Mouse (Mus musculus) R1 (cell line): Measurements from ENCODE around the gene Dnaic1.

Experiments used
- DNase-seq: peaks from one replicate; pipeline ENCODE4 v3.0.0-alpha.2; 2018; ENCODE audit warnings: low read depth, low spot score

Dnaic1 gene

DNA sequence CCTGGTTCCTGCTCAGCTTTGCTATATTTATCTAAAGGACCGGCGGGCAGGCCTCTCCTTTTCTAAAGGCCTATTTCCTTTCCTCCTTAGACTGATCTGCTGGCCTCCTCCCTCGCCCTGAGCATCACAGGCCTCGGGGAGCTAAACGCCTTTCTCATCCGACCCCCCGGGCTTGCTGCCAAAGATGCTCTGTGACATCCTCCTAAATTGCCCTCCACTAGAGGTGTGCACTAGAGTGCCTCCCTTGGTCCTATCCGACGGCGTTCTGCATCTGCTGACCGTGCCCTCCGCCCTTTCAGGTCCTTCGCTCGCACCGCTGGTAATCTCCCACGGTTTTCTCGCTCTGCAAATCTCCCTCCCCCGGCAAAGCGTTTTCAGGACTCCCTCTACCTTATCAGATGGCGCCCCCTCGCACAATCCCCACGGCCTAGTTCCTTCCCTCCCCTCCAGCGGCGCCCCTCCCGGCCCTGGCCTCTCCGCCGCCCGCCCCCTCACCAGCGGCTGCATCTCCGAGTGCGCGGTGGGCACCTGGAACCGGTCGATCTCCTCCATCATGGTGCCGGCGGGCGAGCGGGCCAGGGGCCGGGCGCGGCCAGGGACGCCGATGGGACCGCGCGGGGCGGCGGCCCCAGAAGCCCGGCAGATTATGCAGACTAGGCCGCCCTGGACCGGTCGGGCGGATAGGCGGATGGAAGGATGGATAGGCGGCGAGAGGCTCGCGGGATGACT lies 729 bp upstream of the Dnaic1 start:
- peak; percentile 48 for DNase-seq

DNA sequence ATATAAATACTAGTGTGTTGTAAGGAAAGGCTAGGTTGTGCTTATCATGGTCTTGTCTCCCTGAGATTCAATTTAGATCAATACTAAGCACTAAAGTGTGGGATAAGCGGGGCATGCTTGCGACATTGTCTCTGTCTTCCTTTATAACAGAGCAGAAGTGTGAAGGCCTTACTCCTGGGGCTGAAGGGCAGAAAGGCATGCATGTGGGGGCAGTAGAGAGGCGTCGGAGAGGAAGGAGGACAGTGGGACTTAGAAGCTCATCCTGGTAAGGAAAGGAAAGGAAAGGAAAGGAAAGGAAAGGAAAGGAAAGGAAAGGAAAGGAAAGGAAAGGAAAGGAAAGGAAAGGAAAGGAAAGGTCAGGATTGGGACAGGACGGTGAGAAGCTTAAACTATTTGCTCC lies 1.9 kb downstream of the Dnaic1 start:
- DNase-seq: no peak

DNA sequence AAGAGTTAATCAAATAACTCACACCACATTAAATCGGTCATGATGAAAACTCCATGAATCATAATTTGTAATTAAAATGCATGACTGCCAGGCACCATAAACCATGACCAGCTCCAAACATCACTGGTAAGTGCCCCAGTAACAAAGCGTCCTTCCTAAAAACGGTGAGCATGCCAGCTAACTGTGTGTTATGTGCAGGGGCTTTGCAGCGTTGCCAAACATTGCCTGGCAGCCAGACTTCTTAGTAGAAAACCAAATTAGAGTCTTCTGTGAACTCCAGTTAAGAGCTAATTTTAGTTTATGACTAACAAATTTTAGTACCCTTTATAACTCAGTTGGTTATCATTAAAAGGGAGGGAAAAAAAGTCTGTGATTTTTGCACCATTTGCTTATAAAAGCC lies 3.9 kb downstream of the Dnaic1 start:
- no peak for DNase-seq

DNA sequence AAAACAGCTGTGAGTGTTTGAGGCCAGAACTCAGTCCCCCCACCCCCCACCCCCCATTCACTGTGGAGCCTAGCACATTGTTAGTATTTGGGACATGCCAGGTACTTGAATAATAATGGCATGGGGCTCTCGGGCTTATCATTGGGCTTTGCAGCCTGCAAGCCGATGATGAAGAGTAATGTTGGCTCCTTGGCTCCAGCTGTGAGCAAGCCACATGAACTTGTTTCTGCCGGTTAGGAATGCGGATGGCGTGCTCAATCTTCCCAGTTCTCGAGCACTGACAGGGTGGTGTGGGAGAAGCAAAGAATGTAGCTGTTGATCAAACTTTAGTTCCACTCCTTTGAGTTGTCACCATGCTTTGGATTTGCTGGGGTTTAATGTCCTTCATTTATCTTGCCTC lies 6.3 kb downstream of the Dnaic1 start:
- DNase-seq: peak; percentile 16

DNA sequence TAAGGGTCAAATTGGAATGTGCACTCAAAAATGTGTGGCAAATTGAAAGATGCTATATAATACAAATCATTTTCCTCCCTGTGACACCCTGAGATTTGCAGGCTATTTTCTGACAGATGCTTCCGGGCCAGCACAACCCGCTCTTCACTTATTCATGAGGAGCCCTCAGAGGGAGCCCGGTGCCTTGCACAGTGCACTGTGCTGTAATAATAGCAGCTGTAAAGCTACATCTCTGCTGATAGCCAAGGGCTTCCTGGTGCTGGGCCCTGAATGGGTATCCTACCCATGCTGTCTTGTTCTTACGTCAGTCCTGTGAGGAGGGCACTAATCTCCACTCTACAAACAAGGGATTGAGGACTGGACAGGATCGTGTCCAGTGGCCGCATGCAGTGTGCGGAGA lies 13.8 kb downstream of the Dnaic1 start:
- DNase-seq: no peak

DNA sequence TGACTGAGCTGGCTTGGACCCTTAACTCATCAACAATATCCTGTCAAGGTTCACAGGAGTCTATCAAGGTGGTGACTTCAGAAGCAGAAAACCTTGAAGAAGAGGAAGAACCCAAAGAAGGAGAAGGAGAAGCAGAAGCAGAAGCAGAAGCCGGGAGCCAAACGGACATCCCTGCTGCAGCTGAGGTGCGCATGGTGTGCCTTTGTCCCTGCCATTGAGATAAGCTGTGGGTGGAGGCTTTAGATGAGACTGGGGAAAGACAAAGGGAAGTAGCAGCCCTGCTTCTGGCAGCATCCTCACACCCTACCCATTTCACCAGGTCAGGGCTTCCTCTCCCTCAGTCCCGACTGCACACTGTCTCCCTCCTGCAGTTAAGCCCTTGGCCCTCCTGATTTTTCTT lies 33.2 kb downstream of the Dnaic1 start:
- DNase-seq: no peak

DNA sequence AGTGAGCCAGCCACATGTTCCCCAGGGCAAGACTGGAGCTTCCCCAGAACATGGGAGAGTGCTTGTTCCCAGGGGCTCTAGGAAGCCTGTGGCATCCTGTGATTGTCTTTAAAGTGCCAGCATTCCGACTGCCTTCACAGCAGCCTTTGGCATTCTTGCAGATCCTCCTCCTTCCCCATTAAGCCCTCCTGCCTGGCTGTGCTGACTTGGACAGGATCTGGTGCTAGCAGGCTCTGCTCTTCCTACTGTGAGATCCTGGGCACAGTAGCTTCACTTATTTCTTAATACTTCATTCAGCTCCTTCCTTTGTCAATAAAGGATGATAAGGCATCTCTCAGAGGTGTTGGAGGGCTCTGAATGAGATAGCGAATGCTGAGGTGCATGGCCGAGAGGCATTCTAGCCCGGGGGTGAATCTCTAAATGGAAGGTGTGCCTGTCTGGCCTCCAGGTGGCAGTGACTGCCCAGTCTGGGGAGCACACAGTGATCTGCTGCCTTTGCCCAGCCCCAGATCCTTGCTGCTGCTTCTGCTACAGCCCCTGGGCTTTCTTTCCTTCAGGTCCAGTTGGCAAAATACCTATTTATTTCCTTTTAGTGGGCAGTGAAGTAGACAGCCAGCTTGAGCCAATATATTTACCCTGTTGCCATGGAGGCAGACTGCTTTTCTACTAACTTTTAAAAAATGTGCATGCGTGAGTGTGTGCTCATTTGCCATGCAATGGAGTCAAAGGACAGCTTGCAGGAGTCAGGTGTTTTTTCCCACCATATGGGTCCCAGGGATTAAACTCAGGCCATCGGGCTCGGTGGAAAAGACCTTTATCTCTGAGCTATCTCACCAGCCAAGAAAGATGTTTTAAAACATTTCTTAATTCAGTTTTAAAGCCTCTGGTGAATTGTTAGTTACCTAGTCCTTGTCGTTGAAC lies 35.2 kb downstream of the Dnaic1 start:
- peak; percentile 21 for DNase-seq

DNA sequence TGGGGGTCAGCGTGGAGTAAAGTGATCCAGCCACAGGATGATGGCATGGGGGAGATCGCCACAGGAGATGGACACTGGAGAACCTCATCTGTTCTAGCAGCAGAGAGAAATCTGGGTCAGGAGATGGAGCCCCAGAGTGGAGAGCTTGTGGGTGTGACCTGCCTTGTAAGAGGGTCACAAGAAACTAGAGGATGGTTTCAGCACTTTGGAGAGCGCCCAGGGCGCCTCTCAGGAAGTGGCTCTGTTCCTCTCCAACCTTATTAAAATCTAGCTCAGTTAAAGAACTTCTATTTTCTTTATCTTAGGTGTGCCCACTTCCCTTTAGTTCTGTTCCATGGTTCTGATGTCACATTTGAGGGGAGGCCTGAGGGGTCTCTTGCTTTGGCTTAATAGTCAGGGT lies 37.2 kb downstream of the Dnaic1 start:
- DNase-seq: peak; percentile 73

DNA sequence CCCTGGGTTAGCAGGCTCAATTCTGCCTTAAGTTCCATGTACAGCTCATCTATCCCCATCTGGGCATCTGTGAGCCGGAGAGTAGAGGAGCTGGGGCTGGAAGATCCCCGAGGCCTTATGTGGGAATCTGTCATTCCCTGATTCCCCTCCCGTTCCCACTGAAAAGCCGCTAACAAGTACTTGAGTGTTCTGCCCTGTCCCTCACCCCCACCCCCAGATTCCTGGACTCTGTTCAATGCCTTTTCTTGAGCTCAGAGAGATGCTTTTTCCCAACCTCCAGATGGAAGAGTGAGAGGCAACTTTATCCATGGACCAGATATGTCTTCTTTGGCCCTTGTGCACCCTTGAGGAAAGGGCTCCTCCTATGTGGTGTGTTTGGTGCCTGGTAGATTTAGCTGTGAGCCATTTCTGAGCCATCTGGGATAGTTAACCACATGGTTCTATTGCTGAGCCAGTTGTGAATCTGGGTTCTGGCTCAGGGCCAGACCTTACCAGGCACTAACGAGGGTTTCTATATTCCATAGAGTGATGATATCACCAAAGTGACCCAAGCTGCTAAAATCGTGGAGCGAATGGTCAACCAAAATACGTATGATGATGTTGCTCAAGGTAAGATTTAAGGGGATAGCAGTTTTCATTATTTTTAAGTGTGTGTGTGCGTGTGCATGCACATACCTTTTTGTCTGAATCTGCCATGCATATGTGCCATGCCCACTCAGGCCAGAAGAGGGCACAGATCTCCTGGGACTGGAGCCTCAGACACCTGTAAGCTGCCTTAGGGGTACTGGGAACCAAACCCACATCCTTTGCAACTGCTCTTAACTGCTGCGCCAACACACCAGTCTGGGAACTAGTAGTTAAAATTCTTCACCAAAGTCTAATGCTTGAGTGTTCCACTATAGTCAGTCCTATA lies 40.4 kb downstream of the Dnaic1 start:
- DNase-seq: peak; percentile 24

DNA sequence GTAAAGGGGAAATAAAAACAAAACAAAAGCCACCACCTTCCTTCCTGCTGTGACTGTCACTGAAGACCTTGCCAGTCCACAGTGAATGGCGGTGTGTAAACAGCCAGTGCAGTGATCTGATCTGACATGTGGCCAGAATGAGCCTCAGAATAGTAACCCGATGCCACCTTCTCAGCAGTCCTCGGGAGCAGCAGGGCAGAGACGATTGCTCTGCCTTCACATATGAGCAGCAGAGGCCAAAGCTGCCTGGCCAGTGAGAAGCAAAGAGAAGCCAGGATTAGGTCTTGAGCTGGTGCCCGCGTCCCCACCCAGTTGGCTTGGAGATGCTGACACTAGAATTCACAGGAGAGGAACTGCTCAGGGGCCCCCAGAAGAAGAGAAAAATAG lies 41.0 kb downstream of the Dnaic1 start:
- no peak for DNase-seq

DNA sequence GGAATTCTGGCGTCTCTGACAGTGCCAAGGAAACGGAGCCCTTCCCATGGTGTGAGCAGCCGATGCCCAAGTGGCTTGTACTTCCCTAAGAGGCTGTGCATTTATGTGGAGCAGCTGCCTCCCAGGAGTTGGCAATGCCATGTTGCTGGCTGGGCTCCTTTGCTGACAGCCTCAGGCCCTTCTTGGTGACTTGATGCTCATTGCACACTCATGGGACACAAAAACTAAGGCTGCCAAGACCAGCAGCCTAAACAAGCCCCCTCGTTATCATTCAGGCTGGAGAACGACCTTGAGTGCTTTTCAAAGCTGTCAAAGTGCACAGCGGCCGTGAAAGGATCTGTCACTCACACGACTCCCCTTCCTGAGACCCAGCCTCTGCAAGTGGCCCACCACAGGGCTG lies 42.6 kb downstream of the Dnaic1 start:
- DNase-seq: no peak

DNA sequence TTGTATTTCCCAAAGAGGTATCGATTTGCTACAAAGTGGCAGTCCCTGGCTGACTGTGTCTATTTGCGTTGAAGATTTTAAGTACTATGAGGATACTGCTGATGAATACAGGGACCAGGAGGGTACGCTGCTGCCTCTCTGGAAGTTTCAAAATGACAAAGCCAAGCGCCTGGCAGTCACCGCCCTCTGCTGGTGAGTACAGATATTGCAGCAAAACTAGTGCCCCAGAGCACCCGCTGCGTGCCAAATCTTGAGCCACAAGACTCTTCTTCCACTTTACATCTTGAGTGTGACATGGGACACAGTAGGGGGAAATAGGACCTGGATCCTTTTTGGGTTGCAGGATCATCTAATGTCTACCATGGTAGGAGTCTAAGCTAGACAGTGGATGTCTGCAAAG lies 44.6 kb downstream of the Dnaic1 start:
- DNase-seq: peak; percentile 74

DNA sequence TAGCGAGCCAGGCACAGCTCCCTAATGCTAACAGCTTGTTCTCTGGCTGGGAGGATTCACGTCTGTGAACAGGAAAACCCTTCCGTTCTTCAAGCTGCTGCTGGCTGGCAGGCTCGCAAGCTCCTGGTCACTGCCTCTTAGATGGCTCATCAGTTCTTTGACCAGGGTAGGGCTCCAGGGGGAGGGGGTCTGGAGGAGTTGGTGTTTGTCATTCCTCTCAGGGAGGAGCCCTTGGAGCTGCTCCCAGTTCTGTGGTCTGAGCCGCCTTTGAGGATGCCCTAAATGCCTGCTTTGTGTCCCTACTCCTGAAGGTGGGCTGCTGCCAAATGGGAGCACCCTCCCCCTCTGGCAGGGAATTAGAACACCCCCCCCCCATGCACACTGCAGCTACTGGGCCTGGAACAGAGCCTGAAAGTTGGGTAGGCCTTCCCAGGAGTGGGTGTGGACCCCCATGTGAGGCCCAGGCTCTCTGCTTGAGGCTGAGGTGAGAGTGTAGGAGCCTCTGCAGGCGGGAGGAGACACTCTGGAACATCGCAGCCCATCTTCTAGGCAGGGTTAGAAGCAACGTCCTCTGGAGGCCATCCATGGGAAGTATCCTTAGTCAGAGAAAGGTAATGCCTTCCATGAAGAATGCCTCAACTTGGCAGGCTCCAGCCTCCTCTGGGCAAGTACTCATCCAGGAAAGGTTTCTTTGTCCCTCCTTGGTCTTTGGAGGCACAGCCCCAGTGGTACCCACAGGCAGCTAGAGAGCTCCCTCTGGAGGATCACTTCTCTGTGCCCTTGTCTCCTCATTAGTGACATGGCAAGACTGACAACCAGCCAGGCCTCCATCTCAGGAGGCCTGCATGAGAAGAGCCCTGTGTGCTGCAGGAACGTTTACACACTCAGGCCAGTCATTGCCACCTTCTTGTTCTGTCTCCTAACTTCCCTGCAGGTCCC lies 46.4 kb downstream of the Dnaic1 start:
- DNase-seq: no peak

DNA sequence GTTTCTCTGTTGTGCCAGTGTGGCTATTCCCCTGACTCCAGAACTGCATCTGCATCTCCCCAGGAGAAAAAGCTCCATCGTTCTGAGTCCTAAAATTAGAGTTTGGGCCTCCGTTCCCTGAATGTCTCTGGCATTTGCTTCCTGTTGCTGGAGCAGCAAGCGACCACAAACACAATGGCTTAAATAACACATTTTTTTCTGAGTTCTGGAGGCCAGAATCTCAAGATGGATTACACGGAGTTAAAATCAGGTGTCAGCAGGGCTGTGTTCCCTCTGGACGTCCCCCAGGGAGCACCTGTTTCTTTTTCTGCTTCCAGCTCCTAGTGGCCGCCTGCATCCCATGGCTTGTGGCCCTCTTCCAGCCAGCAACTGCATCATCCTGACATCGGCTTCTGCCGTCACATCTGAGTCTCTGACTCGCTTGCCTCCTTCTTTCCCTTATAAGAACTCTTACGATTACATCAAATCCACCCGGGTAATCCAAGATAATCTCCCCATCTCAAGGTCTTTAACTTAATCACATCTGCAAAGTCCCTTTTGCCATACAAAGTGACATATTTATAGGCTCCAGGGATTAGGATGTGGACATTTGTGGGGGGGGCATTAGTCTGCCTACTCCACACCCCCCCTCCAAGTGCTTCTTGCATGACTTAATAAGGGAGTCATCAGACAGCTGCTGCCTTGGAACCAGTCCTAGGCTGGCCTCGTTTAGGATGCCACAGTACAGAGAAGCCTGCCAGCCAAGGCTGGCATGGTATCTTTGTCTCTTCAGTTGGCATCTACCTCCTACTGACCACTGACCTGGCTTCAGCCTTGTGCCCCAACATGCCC lies 49.6 kb downstream of the Dnaic1 start:
- DNase-seq: no peak

DNA sequence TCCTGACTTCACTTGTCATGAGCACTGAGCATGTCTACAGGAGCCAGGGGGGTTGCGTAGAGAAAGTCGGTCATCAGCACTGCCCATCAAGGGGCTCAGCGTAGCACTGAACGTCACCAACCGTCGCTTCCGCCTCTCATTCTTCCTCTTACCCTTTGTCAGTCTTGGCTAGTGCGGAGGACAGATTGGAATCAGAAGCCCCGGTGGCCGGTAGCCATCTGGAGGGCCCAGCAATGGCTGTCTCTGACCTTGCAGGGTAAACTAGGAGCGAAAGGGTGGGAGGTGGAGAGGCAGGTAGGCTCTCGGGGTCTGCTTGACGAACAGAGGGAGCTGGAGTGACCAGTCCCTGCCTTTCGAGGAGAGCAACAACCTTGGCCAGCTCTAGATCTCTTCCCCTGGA lies 52.5 kb downstream of the Dnaic1 start:
- DNase-seq: no peak

DNA sequence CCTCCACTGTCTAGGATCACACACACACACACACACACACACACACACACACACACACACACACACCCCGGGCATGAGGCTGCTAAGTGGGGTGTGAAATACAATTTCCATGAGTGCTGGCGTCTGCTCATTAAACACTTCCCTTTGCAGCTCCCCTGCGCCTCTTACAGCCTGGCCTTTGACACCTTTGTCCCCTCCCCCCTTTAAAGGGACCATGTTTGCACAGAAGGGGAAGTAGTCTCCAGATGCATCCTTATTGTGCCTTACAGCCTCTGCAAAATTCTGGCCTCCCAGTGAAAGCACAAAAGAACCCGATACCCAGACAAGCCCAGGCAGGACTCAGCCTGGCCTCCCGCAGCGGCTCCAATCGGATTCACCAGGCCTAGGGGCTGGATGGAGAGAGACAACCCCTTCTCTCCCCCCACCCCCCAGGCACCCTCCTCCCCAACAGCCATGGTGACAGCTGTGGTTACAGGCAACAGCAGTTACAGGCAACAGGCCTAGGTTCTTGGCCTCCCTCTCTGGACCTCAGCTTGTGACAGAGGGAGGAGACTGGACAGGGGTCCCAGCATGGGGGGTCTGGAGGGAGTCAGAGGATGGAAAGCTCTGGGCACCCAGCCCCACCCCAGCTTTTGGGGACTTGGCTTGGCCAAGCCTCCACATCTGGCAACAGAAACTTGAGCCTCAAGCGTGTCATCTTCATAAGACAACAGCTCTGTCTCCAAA lies 58.8 kb downstream of the Dnaic1 start:
- DNase-seq: peak; percentile 82

DNA sequence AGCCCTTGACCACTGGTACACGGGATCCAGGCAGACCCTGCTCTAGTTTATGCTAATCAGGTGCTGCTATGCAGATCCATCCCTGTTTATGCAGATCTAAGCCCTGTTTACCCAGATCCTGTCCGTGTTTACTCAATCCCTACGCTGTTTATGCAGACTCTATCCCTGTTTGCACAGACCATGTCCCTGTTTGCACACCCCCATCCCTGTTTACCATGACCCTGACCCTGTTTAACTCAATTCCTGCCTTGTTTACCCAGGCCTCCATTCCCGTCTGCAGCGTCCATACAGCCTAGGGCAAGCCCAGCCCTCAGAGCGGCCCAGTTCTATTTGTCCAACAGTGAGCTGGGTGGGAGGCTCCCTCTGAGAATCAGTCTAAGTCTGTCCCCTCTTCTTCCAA lies 60.6 kb downstream of the Dnaic1 start:
- no peak for DNase-seq

DNA sequence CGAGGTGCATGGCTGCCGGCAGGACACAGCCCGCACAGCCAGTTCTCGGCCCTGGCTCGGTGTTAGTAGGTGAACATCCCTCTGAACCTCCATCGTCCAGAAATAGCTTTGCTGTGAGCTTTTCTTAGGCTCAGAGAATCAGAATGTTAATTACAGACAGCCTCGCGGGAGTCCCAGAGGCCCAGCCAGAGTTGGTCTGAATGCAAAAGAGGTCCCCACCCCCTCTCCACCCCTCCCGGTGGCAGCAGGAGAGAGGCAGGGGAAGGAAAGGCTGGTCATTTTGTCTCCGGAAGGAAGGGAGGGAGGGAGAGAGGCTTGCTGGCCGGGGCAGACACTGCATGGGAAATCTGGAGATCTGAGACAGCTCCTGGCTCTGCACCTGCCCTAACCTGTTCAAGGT lies 61.8 kb downstream of the Dnaic1 start:
- peak; percentile 46 for DNase-seq

DNA sequence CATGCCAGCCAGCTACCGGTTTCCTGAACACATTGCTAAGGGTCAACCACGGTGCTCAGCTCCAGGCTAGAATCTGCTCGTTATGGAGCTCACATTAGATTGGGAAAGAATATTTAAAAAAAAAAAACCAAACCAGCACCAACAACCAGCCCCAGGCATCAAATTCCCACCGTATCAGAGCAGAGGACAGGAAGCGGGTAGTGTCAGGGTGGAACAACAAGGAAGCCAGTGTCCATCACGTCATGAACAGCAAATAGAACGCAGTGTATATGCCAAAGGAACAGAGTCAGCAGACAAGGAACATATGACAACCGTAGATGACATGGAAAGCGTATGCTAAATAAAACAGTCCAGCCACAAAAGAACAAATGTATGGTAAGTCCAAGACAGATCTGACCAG lies 63.4 kb downstream of the Dnaic1 start:
- no peak for DNase-seq
